Mouse (Mus musculus) thymus, adult 2 months (tissue): ENCODE measurements around the gene Ccdc86. TPM values are rescaled to one million over a fixed set of nuclear protein-coding genes. Genes with fewer than 3 reads are reported as not detected.

Source experiments
- DNase-seq: peaks from one replicate; pipeline ENCODE4 v3.0.0; 2021
- H3K27ac ChIP-seq: fragments of 200-500 bp; 2 replicates; pipeline ENCODE4 v1.5.1; 2012; ENCODE audit warnings: low read length, control low read depth; ENCODE audit not compliant: control insufficient read depth, insufficient read depth
- H3K27me3 ChIP-seq: fragments of 200-500 bp; 2 replicates; pipeline ENCODE4 v1.6.1; 2012; ENCODE audit warnings: mild to moderate bottlenecking, low read length, moderate library complexity, mixed read lengths; ENCODE audit not compliant: control insufficient read depth, insufficient read depth
- H3K36me3 ChIP-seq: fragments of 200-500 bp; 2 replicates; pipeline ENCODE4 v1.6.1; 2012; ENCODE audit warnings: mild to moderate bottlenecking, low read length, moderate library complexity; ENCODE audit not compliant: control insufficient read depth, insufficient read depth
- H3K4me1 ChIP-seq: fragments of 200-500 bp; replicated peaks from 2 replicates; pipeline ENCODE4 v1.6.1; 2012; ENCODE audit warnings: low read length; ENCODE audit not compliant: control insufficient read depth, insufficient read depth
- H3K4me3 ChIP-seq: fragments of 200-500 bp; 2 replicates; pipeline ENCODE4 v1.5.1; 2012; ENCODE audit warnings: mild to moderate bottlenecking, low read length, control low read depth, moderate library complexity; ENCODE audit not compliant: control insufficient read depth, insufficient read depth
- CTCF ChIP-seq: fragments of 200-500 bp; IDR thresholded peaks from 2 replicates; pipeline ENCODE4 v1.5.1; 2012; ENCODE audit warnings: mild to moderate bottlenecking, control low read depth, low read length, moderate library complexity, borderline replicate concordance; ENCODE audit not compliant: control insufficient read depth, poor library complexity, insufficient read depth; ENCODE audit errors: extremely low read depth
- POLR2A ChIP-seq: fragments of 200-500 bp; IDR thresholded peaks from 2 replicates; pipeline ENCODE4 v1.6.1; 2012; ENCODE audit warnings: mild to moderate bottlenecking, low read length, control low read depth, moderate library complexity; ENCODE audit not compliant: control insufficient read depth, poor library complexity, insufficient read depth; ENCODE audit errors: extremely low read depth
- WGBS: fragments of 180-500 bp; shearing (Covaris S2); methylation state at CpG from one replicate; pipeline ENCODE4 v1.1.7; 2018; 5-methylcytosine and 5-hydroxymethylcytosine counted together
- polyA plus RNA-seq: library from polyadenylated mRNA; depleted of rRNA; stranded (reverse); fragments of >200 nt; gene quantifications from 2 replicates; pipeline ENCODE4 v1.2.3, GENCODE M21; 2012

Gene Ccdc86
- polyA plus RNA-seq, 1 experiment, result 5.8 TPM

DNA sequence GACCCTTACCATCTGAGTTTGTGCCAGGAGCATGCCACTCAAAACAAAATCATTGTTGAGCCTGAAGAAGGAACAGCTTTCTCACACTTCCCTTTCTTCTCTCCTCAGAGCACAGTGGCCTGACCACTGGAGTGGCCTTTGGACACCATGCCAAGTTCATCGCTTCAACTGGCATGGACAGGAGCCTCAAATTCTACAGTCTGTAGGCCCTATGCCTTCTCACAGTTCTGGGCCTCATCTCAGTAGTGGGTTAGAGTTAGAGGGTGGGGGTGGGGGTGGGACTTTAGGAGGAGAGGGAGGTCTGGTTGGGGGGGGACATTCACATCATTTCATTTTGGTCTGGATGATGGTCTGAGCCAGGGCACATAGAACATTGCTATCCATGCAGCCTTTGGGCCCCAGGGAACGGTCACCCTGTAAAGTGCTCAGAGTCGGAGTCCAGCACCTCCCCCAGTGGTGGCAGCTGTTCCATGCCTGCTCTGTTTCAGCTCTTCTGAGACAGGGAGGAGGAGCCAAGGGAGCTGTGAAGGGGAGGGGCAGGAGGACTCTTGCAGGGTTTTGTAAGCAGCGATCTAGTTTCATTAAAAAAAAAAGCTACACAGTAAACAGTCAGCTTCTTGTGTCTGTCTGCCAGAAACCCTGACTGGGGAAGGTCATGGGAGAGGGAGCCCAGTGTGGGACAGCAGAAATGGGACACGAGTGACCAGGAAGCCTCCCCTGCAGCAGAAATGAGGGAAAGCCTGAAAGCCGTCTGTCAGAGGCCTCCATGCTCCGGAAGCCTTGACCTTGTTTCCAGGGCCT is 43.9 kb downstream of the Ccdc86 start:
- no peak for DNase-seq
- Histone ChIP-seq H3K27me3 (no peaks in the 10 kb centered on the region), H3K36me3 (peaks cover 57% of the 10 kb centered on the region), H3K27ac (no peak overlapping the region), H3K4me1 (no peaks in the 10 kb centered on the region), H3K4me3 (no peak overlapping the region)
- WGBS, result 87% methylated on average over 7 of the region's 7 CpGs
- TF ChIP-seq POLR2A, result no peak
- TF ChIP-seq CTCF, result no peak

DNA sequence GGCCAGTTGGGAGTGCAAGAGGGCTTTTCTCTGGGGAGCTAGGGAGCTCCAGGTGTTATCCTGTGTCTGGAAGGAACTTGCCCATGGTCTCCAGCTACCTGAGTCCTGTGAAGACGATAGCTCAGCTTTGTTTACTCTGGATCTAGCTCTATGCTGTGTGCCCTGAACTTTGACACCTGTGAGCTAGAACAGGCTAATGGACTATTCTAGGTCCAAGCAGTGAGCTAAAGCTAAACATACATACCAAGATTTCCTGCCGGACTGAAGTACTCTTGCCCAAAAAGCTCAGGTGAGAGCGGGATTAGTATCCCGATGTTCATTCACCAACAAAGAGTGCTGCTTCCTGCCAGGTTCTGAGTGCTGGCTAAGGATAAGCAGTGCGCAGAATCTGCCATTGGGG is 44.6 kb downstream of the Ccdc86 start:
- Histone ChIP-seq H3K27ac (no peak overlapping the region), H3K4me1 (no peaks in the 10 kb centered on the region), H3K36me3 (peaks cover 62% of the 10 kb centered on the region), H3K27me3 (no peaks in the 10 kb centered on the region), H3K4me3 (no peak overlapping the region)
- WGBS, result 97% methylated on average over 5 of the region's 5 CpGs
- no peak for DNase-seq
- no peak for TF ChIP-seq CTCF

DNA sequence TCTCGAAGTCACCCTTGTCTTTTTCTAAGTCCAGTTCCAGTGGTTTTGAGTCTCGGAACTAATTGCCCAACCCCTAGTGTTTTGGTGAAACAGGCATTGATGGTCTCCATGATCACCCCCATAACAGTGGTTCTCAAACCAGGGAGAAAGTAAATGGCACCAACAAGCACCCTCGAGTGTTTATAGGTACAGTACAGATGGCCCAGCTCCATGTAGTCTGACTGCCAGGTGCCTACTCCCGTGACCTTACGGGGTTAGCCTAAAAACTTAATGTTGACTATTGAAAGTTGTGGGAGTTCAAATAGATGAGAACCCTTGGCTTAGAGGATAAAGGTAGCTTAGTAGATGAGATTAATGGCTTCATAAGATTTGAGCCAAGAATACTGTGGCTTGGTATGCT is 48.0 kb downstream of the Ccdc86 start:
- H3K4me3 ChIP-seq, result no peak overlapping the region
- H3K36me3 ChIP-seq, result peaks cover 72% of the 10 kb centered on the region
- H3K4me1 ChIP-seq, result no peaks in the 10 kb centered on the region
- H3K27me3 ChIP-seq, result no peaks in the 10 kb centered on the region
- TF ChIP-seq POLR2A (no peak), CTCF (no peak)
- DNase-seq, result no peak
- WGBS, result 98% methylated on average over 5 of the region's 5 CpGs
- H3K27ac ChIP-seq, result no peak overlapping the region

DNA sequence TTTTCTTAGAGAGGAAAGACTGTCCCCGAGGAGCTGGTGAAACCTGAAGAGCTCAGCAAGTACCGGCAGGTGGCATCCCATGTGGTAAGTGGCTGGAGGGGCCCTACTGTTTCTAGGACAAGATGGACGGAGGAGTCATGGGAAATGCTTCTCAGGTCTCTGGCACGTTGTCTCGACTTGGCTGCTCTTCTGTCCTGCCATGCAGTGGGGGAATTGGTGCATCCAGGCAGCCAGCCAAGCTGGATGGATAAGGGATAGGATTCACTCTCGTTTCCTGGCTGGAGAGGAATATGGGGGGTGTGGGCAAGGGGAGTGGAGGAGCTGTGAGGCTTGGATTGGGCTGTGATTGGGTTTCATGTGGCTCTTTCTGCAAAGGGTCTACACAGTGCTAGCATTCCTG is 48.8 kb downstream of the Ccdc86 start:
- no peak for TF ChIP-seq POLR2A
- TF ChIP-seq CTCF, result no peak
- H3K27me3 ChIP-seq, result no peaks in the 10 kb centered on the region
- H3K36me3 ChIP-seq, result peaks cover 64% of the 10 kb centered on the region
- no peak for DNase-seq
- 94% methylated on average over 6 of the region's 6 CpGs for WGBS
- no peak overlapping the region for H3K27ac ChIP-seq
- peaks cover 5% of the 10 kb centered on the region; the same call in 1 of the 2 replicates for H3K4me1 ChIP-seq
- H3K4me3 ChIP-seq, result no peak overlapping the region

DNA sequence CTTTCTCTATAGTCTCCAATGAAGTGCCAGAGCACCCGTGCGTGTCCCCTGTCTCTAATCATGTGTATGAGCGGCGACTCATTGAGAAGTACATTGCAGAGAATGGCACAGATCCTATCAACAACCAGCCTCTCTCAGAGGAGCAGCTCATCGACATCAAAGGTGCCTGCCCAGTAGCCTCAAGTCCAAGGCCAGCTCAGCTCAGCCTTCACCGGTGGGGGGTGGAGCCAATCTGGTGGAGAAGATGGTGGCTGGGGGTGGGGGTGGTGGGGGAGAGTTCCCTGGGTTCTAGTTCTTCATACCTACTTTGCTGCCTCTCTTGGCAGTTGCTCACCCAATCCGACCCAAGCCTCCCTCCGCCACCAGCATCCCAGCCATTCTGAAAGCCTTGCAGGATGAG is 51.6 kb downstream of the Ccdc86 start:
- H3K27ac ChIP-seq, result no peak overlapping the region
- no peak for DNase-seq
- no peak overlapping the region for H3K4me3 ChIP-seq
- WGBS, result 93% methylated on average over 8 of the region's 8 CpGs
- H3K4me1 ChIP-seq, result peaks cover 5% of the 10 kb centered on the region; the same call in 1 of the 2 replicates
- TF ChIP-seq POLR2A (no peak), CTCF (no peak)
- no peaks in the 10 kb centered on the region for H3K27me3 ChIP-seq
- H3K36me3 ChIP-seq, result peaks cover 40% of the 10 kb centered on the region

DNA sequence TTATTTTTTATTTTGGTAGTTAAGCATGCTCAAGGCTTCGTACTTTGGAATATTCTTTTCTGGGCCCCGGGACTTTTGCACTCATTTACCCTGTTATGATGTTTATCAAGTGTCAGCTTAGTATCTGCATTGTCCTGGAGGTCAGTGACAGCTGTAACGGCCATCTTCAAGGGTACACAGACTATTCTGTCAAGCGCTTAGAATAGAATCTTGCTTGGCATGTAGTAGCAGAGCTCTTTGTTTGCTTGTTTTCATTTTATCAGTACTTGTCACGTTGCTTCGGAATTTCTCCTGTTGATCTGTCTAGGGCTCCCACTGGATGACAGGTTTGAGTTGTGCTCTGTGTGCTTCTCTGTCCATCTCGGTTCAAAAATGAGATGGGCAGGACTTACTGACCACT is 52.2 kb downstream of the Ccdc86 start:
- TF ChIP-seq CTCF, result no peak
- no peak for TF ChIP-seq POLR2A
- H3K4me3 ChIP-seq, result no peak overlapping the region
- peaks cover 33% of the 10 kb centered on the region for H3K36me3 ChIP-seq
- WGBS, result 91% methylated on average over 7 of the region's 7 CpGs
- DNase-seq, result no peak
- no peaks in the 10 kb centered on the region for H3K27me3 ChIP-seq
- H3K27ac ChIP-seq, result no peak overlapping the region
- H3K4me1 ChIP-seq, result peaks cover 5% of the 10 kb centered on the region; the same call in 1 of the 2 replicates
